Mouse (Mus musculus): ENCODE measurements around the gene Zdhhc23.

- TF ChIP-seq POLR2A (IDR thresholded peaks at IDR 0.05; ENCODE audit: borderline replicate concordance, extremely low read depth, low read depth, low read length) (no peak), CTCF (IDR thresholded peaks at IDR 0.05; ENCODE audit: insufficient read depth, low read length) (no peak)
Observed at GRCm38 (mm10) chr16:43932319-43932718, 47.3 kb downstream of the Zdhhc23 start.

Measured in lung, adult 2 months (tissue).